Mouse (Mus musculus) hindbrain, embryonic 12.5 days (tissue): ENCODE measurements around the gene Jmjd1c. TPM values are rescaled to one million over a fixed set of nuclear protein-coding genes. Genes with fewer than 3 reads are reported as not detected.

Source experiments
- ATAC-seq: fragments of 200-750 bp; cut with Nextera tagmentation; 2 replicates; pipeline ENCODE4 v1.8.0; 2017; ENCODE audit warnings: moderate TSS enrichment; ENCODE audit not compliant: low FRiP score
- H3K27ac ChIP-seq: fragments of 300-500 bp; sonication (generic); 2 replicates; pipeline ENCODE4 v1.5.1; 2016; ENCODE audit warnings: mild to moderate bottlenecking
- H3K27me3 ChIP-seq: fragments of 300-500 bp; sonication (generic); 2 replicates; pipeline ENCODE4 v1.6.1; 2016; ENCODE audit warnings: mild to moderate bottlenecking
- H3K36me3 ChIP-seq: fragments of 300-500 bp; sonication (generic); 2 replicates; pipeline ENCODE4 v1.6.1; 2016; ENCODE audit warnings: mild to moderate bottlenecking
- H3K4me1 ChIP-seq: fragments of 300-500 bp; sonication (generic); 2 replicates; pipeline ENCODE4 v1.6.1; 2016
- H3K4me2 ChIP-seq: fragments of 300-500 bp; sonication (generic); replicated peaks from 2 replicates; pipeline ENCODE4 v1.6.1; 2016; ENCODE audit warnings: mild to moderate bottlenecking
- H3K4me3 ChIP-seq: fragments of 300-500 bp; sonication (generic); 2 replicates; pipeline ENCODE4 v1.5.1; 2016; ENCODE audit warnings: mild to moderate bottlenecking
- H3K9ac ChIP-seq: fragments of 300-500 bp; sonication (generic); 2 replicates; pipeline ENCODE4 v1.6.1; 2016; ENCODE audit warnings: mild to moderate bottlenecking, moderate library complexity
- H3K9me3 ChIP-seq: fragments of 300-500 bp; sonication (generic); replicated peaks from 2 replicates; pipeline ENCODE4 v1.6.1; 2016; ENCODE audit warnings: mild to moderate bottlenecking
- WGBS: fragments of 180-500 bp; shearing (Covaris S2); methylation state at CpG from one replicate; pipeline ENCODE4 v1.1.7; 2016; 5-methylcytosine and 5-hydroxymethylcytosine counted together
- polyA plus RNA-seq: library from polyadenylated mRNA; unstranded; fragments of >200 nt; fragmentation: Nextera tagmentation; extraction: Ambion mirVana; gene quantifications from 2 replicates; pipeline ENCODE4 v1.2.1, GENCODE M21; 2016

Gene Jmjd1c
- polyA plus RNA-seq = 60.1 and 65.1 TPM in 2 replicates

DNA sequence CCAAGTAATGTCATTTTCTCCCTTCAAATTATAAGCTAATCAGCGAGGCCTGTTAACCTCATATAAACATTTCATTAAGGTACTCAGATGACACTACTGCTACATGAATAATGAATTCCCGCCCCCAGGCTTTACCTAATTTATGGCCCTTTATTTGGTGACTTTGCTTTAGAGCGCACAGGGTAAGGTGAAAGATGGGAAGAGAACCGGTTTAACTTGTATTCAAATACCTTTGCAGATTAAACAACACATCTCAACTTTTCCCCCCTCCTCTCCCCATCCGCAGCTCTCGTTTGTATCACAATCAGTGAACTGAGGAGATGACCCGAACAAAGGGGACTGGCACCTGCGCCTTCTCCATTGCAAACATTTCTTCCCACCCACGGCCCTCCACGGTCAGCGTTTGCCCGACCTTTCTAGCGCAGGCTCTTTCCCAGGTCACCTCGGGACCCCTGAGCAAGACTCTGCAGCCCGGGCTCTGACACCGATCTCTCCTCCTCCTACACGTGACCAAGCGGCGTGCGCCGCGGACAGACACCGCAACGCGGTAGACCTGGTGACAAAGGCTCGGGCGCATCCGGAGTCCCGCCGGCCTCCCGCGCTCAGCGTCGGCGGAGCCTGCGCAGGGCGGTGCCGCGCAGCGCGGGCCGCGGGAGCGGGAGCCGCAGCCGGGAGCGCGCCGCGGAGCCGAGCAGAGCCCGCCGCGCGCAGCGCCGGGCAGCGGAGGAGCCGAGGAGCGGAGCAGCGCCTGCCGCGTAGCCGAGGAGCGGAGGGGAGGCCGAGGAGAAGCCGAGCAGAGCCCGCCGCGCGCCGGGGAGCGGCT is at the start of gene Jmjd1c:
Gene Jmjd1c (plus strand): TSS at position 328 of the 823 bp plus-strand sequence.
- ATAC-seq = peak; percentile 91
- Histone ChIP-seq H3K27ac (peak within 1 kb of the TSS; percentile 100), H3K4me3 (peak within 1 kb of the TSS; percentile 91), H3K27me3 (no peaks in the 10 kb centered on the region), H3K36me3 (0 out of 2 replicates have a peak, but pooled peaks cover 3% of the 10 kb centered on the region), H3K4me1 (peaks cover 40% of the 10 kb centered on the region), H3K9me3 (no peaks in the 10 kb centered on the region), H3K9ac (peak within 1 kb of the TSS; percentile 99), H3K4me2 (peak within 1 kb of the TSS; percentile 78)
- WGBS = under 1% methylated on average over 59 of the region's 73 CpGs

DNA sequence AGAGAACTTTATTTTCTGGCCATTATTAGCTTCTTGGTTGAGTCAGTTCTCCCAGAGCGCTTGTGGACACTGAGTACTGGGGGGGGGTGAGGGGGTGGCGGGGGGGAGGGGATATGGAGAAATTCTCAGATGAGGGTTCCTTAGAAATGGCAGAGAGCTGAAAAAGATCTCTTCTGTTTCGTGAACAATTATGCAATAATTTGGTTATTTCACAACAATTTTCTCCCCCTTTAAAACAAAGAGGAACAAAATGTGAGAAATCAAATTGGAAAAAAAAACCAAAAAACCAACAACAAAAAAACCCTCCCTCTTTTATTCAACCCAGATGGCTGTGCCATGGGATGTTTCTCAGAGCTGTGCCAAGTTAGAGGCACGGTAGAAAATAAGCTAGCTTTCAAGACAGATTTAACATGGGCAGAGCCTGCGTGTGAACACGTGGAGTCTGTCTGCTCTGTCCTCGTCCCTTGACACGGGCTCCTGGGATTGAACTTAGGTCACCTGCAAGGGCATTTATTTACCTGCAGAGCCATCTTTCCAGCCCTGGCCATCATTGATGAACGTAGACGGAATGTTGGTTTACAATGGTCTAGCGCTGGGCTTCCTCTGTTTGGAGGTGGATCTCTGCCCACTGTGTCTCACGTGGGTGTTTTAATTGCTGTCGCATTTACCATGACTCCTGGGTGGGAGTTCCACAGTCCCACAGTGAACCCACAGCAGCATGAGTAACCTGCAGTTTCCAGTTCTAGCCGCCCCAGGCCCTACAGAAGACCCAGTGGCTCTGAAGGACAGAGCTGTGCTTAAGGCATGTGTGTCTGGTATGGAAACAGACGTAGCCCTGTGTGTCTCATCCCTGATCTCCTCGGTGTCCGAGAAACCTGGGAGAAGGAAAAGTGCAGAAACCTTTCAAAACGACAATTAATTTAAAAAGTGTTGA is 47.9 kb upstream of the Jmjd1c start:
- no peaks in the 10 kb centered on the region for H3K9me3 ChIP-seq
- H3K4me3 ChIP-seq = no peak overlapping the region
- ATAC-seq = no peak
- H3K27me3 ChIP-seq = no peaks in the 10 kb centered on the region
- no peaks in the 10 kb centered on the region for H3K36me3 ChIP-seq
- peaks cover 22% of the 10 kb centered on the region for H3K4me1 ChIP-seq
- H3K27ac ChIP-seq = no peak overlapping the region
- 86% methylated on average over 18 of the region's 18 CpGs for WGBS
- H3K4me2 ChIP-seq = no peak overlapping the region
- no peak overlapping the region for H3K9ac ChIP-seq

DNA sequence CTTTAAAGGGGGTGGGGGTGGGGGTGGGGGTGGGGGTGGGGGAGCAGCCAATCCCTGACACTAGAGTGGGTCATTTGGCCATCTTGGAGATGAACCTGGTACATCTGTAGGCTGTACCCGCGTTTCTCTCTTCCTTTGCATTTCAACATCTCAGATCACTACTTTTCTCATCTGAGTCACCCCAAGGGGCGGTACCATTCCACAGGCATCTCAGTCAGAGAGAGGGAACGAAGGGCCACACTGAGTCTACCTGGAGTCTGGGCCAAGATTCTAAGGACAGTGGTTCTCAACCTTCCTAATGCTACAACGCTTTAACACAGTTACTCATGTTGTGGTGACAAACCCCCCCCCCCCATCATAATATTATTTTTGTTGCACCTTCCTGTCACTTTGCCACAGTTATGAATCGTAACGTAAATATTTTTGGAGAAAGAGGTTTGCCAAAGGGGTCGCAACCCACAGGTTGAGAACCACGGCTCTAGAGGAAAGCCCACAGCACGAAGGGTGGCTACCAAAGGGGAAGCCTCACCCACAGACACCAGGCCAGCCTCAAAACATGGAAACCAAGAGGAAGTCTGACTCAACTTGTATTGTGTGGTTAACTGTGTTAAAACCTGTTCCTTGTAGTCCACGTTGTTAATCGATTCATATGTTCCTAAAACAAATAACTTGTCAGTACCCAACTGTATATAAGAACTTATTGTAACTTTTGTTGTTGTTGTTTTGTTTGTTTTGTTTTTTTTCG is 46.9 kb upstream of the Jmjd1c start:
- Histone ChIP-seq H3K9ac (no peak overlapping the region), H3K27ac (no peak overlapping the region), H3K36me3 (no peaks in the 10 kb centered on the region), H3K4me1 (peaks cover 25% of the 10 kb centered on the region), H3K4me2 (no peak overlapping the region), H3K9me3 (no peaks in the 10 kb centered on the region), H3K27me3 (no peaks in the 10 kb centered on the region), H3K4me3 (no peak overlapping the region)
- ATAC-seq = no peak
- 93% methylated on average over 13 of the region's 13 CpGs for WGBS

DNA sequence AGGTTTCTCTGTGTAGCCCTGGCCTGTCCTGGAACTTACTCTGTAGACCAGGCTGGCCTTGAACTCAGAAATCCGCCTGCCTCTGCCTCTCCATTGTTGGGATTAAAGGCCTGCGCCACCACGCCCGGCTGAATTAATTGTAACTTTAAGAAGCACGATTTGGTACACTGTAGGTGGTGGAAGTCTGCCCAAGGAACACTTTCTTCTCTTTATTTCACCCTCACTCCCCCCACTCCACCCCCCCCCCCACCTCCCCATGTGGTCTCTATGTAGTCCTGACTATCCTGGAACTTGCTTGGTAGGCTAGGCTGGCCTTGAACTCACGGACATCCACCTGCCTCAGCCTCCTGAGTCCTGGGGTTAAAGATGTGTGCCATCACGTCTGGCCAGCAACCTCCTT is 46.3 kb upstream of the Jmjd1c start:
- no peaks in the 10 kb centered on the region for H3K9me3 ChIP-seq
- peaks cover 20% of the 10 kb centered on the region for H3K4me1 ChIP-seq
- H3K27me3 ChIP-seq = no peaks in the 10 kb centered on the region
- no peaks in the 10 kb centered on the region for H3K36me3 ChIP-seq
- H3K4me2 ChIP-seq = no peak overlapping the region
- no peak overlapping the region for H3K27ac ChIP-seq
- 89% methylated on average over 7 of the region's 7 CpGs for WGBS
- H3K9ac ChIP-seq = no peak overlapping the region
- no peak for ATAC-seq
- no peak overlapping the region for H3K4me3 ChIP-seq

DNA sequence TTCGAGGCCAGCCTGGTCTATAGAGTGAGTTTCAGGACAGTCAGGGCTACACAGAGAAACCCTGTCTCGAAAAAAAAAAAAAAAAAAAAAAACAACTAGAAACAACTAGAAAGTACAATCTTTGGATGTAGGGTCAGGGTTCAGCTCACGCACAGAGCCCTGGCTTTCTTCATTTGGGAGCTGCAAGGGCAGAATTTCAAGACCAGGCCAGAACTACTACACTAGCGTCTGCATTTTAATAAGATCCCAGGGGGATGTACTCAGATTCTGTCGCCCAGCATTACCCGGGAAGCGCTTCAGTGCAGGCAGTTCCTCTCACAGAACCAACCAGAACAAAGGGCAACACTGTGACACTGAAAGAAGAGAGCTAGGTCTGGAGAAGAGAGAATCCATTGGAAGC is 45.2 kb upstream of the Jmjd1c start:
- Histone ChIP-seq H3K9ac (no peak overlapping the region), H3K27me3 (no peaks in the 10 kb centered on the region), H3K27ac (no peak overlapping the region), H3K36me3 (no peaks in the 10 kb centered on the region), H3K9me3 (no peaks in the 10 kb centered on the region), H3K4me3 (no peak overlapping the region), H3K4me2 (no peak overlapping the region), H3K4me1 (peaks cover 14% of the 10 kb centered on the region)
- ATAC-seq = no peak
- 67% methylated on average over 7 of the region's 7 CpGs for WGBS

DNA sequence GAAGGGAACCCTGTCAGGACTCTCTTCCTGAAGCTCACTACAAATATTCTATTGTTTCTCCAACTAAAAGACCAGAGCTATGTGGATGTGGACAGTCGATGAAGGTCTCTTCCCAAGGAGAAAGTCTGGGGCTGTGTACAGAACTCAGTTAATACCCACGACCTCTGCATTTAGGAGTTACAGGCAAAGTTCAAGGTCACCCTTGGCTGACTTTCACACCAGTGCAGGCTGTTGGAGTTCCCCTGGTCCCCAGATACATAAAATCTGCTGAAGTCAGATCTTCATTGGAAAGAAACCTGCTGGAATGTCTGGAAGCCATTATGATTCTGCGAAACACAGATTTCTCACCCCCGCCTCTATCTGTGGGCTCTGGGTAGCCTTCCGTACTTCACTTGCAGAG is 44.5 kb upstream of the Jmjd1c start:
- no peak overlapping the region for H3K9ac ChIP-seq
- no peak overlapping the region for H3K27ac ChIP-seq
- no peak overlapping the region for H3K4me3 ChIP-seq
- WGBS = 68% methylated on average over 5 of the region's 5 CpGs
- no peaks in the 10 kb centered on the region for H3K27me3 ChIP-seq
- ATAC-seq = no peak
- no peaks in the 10 kb centered on the region for H3K36me3 ChIP-seq
- no peaks in the 10 kb centered on the region for H3K9me3 ChIP-seq
- no peak overlapping the region for H3K4me2 ChIP-seq
- peaks cover 16% of the 10 kb centered on the region for H3K4me1 ChIP-seq

DNA sequence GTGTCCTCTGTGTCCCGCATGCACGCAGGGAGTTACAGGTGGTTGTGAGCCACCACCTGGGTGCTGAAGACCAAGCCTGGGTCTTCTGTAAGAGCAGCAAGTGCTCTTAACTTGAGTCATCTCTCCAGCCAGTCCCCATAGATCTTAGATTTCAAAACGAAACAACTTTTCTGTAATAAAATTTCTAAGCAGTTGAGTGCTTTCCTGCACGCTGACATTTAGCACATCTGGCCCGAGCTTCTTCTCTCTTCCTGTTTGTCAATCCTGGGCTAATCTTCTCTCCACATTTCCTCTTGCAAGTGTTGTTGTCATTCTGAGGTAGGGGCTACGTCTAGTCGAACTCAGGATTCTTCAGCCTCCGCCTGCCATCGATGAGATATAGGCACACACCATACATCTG is 43.5 kb upstream of the Jmjd1c start:
- Histone ChIP-seq H3K4me1 (peaks cover 16% of the 10 kb centered on the region), H3K27me3 (no peaks in the 10 kb centered on the region), H3K9ac (no peak overlapping the region), H3K36me3 (no peaks in the 10 kb centered on the region), H3K27ac (no peak overlapping the region), H3K4me3 (no peak overlapping the region), H3K9me3 (no peaks in the 10 kb centered on the region), H3K4me2 (no peak overlapping the region)
- ATAC-seq = no peak
- 85% methylated on average over 9 of the region's 9 CpGs for WGBS

DNA sequence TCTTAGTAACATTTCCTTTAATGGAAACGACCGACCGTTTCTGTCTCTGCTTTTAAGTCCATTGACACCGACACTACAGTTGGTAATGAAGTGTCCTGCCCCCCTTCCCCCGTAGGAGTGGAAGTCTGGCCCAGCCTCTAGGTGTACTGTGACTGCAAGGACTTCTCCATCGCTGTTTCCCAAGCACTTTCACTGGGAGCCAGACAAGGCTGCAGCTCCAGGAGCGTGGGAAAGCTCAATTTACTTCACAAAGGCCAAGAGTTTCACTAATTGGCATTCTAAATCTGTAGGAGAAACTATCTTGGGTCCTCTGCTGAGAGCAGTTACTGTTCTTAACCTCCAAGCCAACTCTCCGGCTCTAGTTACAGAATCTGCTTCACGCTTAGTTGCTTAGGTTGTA is 42.5 kb upstream of the Jmjd1c start:
- ATAC-seq = peak; percentile 36; the same call in 1 of the 2 replicates
- Histone ChIP-seq H3K27ac (peak overlapping the region; percentile 8; the same call in 1 of the 2 replicates), H3K27me3 (no peaks in the 10 kb centered on the region), H3K4me2 (no peak overlapping the region), H3K9me3 (no peaks in the 10 kb centered on the region), H3K9ac (no peak overlapping the region), H3K4me1 (peaks cover 17% of the 10 kb centered on the region), H3K36me3 (no peaks in the 10 kb centered on the region), H3K4me3 (no peak overlapping the region)
- WGBS = 26% methylated on average over 9 of the region's 9 CpGs

DNA sequence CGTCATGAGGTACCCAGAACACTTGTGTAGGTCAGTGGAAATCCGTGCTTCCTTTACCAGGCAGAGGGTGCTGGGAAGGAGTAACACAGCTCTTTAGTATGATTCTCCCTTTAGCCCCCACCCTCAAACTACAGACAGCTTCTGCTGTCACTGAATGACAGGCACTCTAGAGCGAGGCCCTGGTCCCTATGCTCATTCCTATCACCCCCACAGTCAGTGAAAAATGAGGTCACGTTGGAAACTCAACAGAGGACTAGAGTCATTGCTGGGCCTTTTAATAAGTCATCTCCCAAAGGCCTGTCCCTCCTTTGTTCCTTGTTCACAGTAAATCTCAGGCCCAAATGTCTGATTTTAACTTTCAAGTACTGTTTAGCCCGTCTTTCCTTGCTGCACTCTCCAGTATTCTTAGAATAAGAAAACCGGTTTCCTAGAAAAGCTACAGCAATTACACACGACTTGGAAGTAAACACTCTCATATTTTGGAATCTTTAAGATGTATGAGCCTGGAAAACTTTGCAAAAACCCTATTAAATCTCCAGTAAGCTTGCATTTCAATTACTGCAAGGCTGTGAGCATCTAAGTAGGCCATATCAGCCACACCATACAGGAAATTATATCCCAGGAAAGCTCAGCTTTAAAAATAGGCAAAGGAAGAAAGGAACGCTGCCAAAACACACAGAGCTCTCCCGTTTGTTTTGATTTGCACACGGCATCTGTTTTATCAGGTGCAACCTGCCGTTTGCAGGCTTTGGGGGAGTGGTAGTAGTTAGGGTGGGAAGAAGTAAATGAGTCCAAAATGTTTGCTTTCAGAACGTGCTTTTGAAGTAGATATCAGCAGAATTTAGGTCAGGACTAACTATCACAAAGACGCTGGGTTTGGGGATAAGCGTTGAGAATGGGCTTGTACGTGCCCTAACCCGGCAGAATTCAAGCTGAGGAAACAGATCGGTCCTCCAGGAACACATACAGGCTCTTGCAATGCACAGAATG is 39.8 kb upstream of the Jmjd1c start:
- Histone ChIP-seq H3K4me1 (peaks cover 16% of the 10 kb centered on the region), H3K27ac (peak overlapping the region; percentile 24; the same call in 1 of the 2 replicates)
- WGBS = 61% methylated on average over 17 of the region's 17 CpGs

DNA sequence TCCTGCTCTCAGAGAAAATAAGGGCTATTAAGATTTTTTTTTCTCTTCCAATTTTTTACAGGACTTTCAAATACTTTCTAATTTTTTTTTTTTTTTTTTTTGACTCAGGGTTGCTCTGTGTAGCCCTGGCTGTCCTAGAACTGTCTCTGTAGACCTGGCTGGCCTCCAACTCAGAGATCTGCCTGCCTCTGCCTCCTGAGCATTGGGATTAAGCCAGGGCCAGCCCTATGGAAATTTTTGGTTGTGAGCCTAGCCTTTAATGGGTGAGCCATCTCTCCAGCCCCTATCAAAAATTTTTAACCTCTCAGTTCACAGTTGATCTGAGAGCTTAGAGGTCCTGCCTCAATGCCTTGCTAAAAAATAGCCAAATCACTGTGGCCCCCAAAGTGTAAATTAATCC is 38.7 kb upstream of the Jmjd1c start:
- H3K4me1 ChIP-seq = peaks cover 26% of the 10 kb centered on the region

More for the DNA sequence above, 39.8 kb upstream of the Jmjd1c start:
- Histone ChIP-seq H3K36me3 (no peaks in the 10 kb centered on the region), H3K9me3 (no peaks in the 10 kb centered on the region), H3K9ac (no peak overlapping the region), H3K4me2 (no peak overlapping the region), H3K4me3 (no peak overlapping the region), H3K27me3 (no peaks in the 10 kb centered on the region)
- no peak for ATAC-seq

DNA sequence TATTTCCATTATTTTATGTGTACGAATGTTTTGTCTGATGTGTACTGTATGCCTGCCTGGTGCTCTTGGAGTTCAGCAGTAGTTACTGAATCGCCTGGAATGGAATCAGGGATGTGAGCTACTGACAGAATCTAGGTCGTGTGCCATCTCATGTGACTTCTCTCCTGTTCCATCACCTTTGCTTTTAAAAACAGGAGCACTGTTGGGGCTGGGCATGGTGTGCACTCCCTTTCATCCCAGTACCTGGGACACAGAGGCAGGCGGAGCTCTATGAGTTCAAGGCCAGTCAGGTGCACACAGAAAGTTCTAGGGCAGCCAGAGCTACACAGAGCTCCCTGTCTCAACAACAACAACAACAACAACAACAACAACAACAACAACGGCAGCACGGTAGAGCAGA is 38.2 kb upstream of the Jmjd1c start:
- Histone ChIP-seq H3K9me3 (no peaks in the 10 kb centered on the region), H3K4me1 (peaks cover 25% of the 10 kb centered on the region), H3K27me3 (no peaks in the 10 kb centered on the region), H3K4me2 (no peak overlapping the region), H3K4me3 (no peak overlapping the region), H3K36me3 (no peaks in the 10 kb centered on the region), H3K9ac (no peak overlapping the region), H3K27ac (no peak overlapping the region)
- 89% methylated on average over 6 of the region's 6 CpGs for WGBS
- ATAC-seq = no peak

More for the DNA sequence above, 38.7 kb upstream of the Jmjd1c start:
- ATAC-seq = no peak
- Histone ChIP-seq H3K4me2 (no peak overlapping the region), H3K36me3 (no peaks in the 10 kb centered on the region), H3K27ac (0 out of 2 replicates have a peak overlapping the region, but pooled peaks have one; percentile 35), H3K4me3 (no peak overlapping the region), H3K9ac (no peak overlapping the region), H3K9me3 (no peaks in the 10 kb centered on the region), H3K27me3 (no peaks in the 10 kb centered on the region)
